Mouse (Mus musculus) midbrain, embryonic 14.5 days (tissue): ENCODE measurements around the gene Brca1. TPM values are rescaled to one million over a fixed set of nuclear protein-coding genes. Genes with fewer than 3 reads are reported as not detected.
A peak's percentile ranks its signal among the peaks of the same experiment; 100 is the strongest.
"Not testable (repeated sequence)": the region's sequence is repeated elsewhere in the genome, so short reads cannot be mapped to it uniquely, and the experiment has no call there.

Experiments
- ATAC-seq: fragments of 200-750 bp; cut with Nextera tagmentation; 2 replicates; pipeline ENCODE4 v1.8.0; 2017; ENCODE audit warnings: moderate number of reproducible peaks, moderate library complexity; ENCODE audit not compliant: low FRiP score, low TSS enrichment
- DNase-seq: peaks from one replicate; pipeline ENCODE4 v3.0.0-alpha.2; 2015
- H3K27ac ChIP-seq: fragments of 300-500 bp; sonication (generic); replicated peaks from 2 replicates; pipeline ENCODE4 v1.5.1; 2014; ENCODE audit warnings: mild to moderate bottlenecking, low read depth, low read length, moderate library complexity
- H3K27me3 ChIP-seq: fragments of 300-500 bp; sonication (generic); 2 replicates; pipeline ENCODE4 v1.6.1; 2014; ENCODE audit warnings: low read length, control low read depth, mixed read lengths; ENCODE audit not compliant: control insufficient read depth, insufficient read depth
- H3K36me3 ChIP-seq: fragments of 300-500 bp; sonication (generic); 2 replicates; pipeline ENCODE4 v1.6.1; 2014; ENCODE audit warnings: low read length, control low read depth; ENCODE audit not compliant: control insufficient read depth, insufficient read depth
- H3K4me1 ChIP-seq: fragments of 300-500 bp; sonication (generic); 2 replicates; pipeline ENCODE4 v1.6.1; 2014; ENCODE audit warnings: mild to moderate bottlenecking, antibody characterized with exemption, low read length, control low read depth; ENCODE audit not compliant: control insufficient read depth, insufficient read depth
- H3K4me2 ChIP-seq: fragments of 300-500 bp; sonication (generic); 2 replicates; pipeline ENCODE4 v1.6.1; 2014; ENCODE audit warnings: mild to moderate bottlenecking, low read length, moderate library complexity
- H3K4me3 ChIP-seq: fragments of 300-500 bp; sonication (generic); replicated peaks from 2 replicates; pipeline ENCODE4 v1.5.1; 2014; ENCODE audit warnings: low read depth, low read length
- H3K9ac ChIP-seq: fragments of 300-500 bp; sonication (generic); replicated peaks from 2 replicates; pipeline ENCODE4 v1.6.1; 2014; ENCODE audit warnings: mild to moderate bottlenecking, low read length, moderate library complexity
- H3K9me3 ChIP-seq: fragments of 300-500 bp; sonication (generic); 2 replicates; pipeline ENCODE4 v1.6.1; 2016; ENCODE audit warnings: low read length, control low read depth, mixed read lengths; ENCODE audit not compliant: control insufficient read depth
- WGBS: fragments of 180-500 bp; shearing (Covaris S2); extraction: QIAGEN DNeasy Blood & Tissue Kit; methylation state at CpG from one replicate; pipeline ENCODE4 v1.1.7; 2014; 5-methylcytosine and 5-hydroxymethylcytosine counted together
- polyA plus RNA-seq: library from polyadenylated mRNA; unstranded; fragments of >200 nt; fragmentation: Nextera tagmentation; extraction: Ambion mirVana; gene quantifications from 2 replicates; pipeline ENCODE4 v1.2.1, GENCODE M21; 2014

The Brca1 gene
- polyA plus RNA-seq, 1 experiment from 2014 or later = 4.1 TPM

GRCm38 (mm10) chr11:101483804-101484203 is 68.0 kb downstream of the Brca1 start:
- Histone ChIP-seq H3K36me3 (no peaks in the 10 kb centered on the region), H3K4me2 (no peak overlapping the region), H3K4me3 (no peak overlapping the region), H3K4me1 (peaks cover 20% of the 10 kb centered on the region), H3K27ac (peak overlapping the region; percentile 77), H3K9me3 (no peaks in the 10 kb centered on the region), H3K27me3 (no peaks in the 10 kb centered on the region), H3K9ac (no peak overlapping the region)
- DNase-seq = peak; percentile 44
- no peak for ATAC-seq
- 7% methylated on average over 3 of the region's 3 CpGs for WGBS

GRCm38 (mm10) chr11:101480912-101481311 is 70.8 kb downstream of the Brca1 start:
- no peak overlapping the region for H3K4me3 ChIP-seq
- no peak overlapping the region for H3K9ac ChIP-seq
- WGBS = 74% methylated on average over 6 of the region's 6 CpGs
- 0 out of 2 replicates have a peak overlapping the region, but pooled peaks have one; percentile 13 for H3K27ac ChIP-seq
- ATAC-seq (no peak), DNase-seq (no peak)
- no peak overlapping the region for H3K4me2 ChIP-seq
- no peaks in the 10 kb centered on the region for H3K36me3 ChIP-seq
- no peaks in the 10 kb centered on the region for H3K27me3 ChIP-seq
- H3K9me3 ChIP-seq = no peaks in the 10 kb centered on the region
- peaks cover 26% of the 10 kb centered on the region for H3K4me1 ChIP-seq

- Histone ChIP-seq H3K27ac (peak overlapping the region; percentile 93), H3K27me3 (no peaks in the 10 kb centered on the region), H3K4me2 (peak overlapping the region; percentile 39), H3K36me3 (no peaks in the 10 kb centered on the region), H3K4me1 (peaks cover 23% of the 10 kb centered on the region), H3K9me3 (no peaks in the 10 kb centered on the region), H3K4me3 (0 out of 2 replicates have a peak overlapping the region, but pooled peaks have one; percentile 2), H3K9ac (peak overlapping the region; percentile 27)
- WGBS = 3% methylated on average over 18 of the region's 18 CpGs
- peak; percentile 72 for DNase-seq
- ATAC-seq = peak; percentile 32; the same call in 1 of the 2 replicates
These were observed 72.6 kb downstream of the Brca1 start for GRCm38 (mm10) chr11:101479171-101479635.

- H3K9ac ChIP-seq = no peak overlapping the region; the same call in 1 of the 2 replicates
- H3K4me3 ChIP-seq = no peak overlapping the region
- H3K4me1 ChIP-seq = peaks cover 17% of the 10 kb centered on the region
- ATAC-seq (peak; percentile 78), DNase-seq (peak; percentile 83)
- peak overlapping the region; percentile 20; the same call in 1 of the 2 replicates for H3K4me2 ChIP-seq
- no peaks in the 10 kb centered on the region for H3K27me3 ChIP-seq
- no peaks in the 10 kb centered on the region for H3K9me3 ChIP-seq
- peak overlapping the region; percentile 93 for H3K27ac ChIP-seq
- no peaks in the 10 kb centered on the region for H3K36me3 ChIP-seq
- WGBS = 7% methylated on average over 10 of the region's 10 CpGs
These were observed 74.1 kb downstream of the Brca1 start for GRCm38 (mm10) chr11:101477552-101478211.

GRCm38 (mm10) chr11:101477194-101477551 is 74.6 kb downstream of the Brca1 start:
- Histone ChIP-seq H3K9me3 (no peaks in the 10 kb centered on the region), H3K4me1 (peaks cover 17% of the 10 kb centered on the region), H3K4me3 (no peak overlapping the region), H3K4me2 (peak overlapping the region; percentile 20; the same call in 1 of the 2 replicates), H3K27me3 (no peaks in the 10 kb centered on the region), H3K9ac (no peak overlapping the region), H3K27ac (peak overlapping the region; percentile 93), H3K36me3 (no peaks in the 10 kb centered on the region)
- 5% methylated on average over 4 of the region's 4 CpGs for WGBS
- DNase-seq (peak; percentile 78), ATAC-seq (peak; percentile 63)

- H3K9me3 ChIP-seq, H3K9ac ChIP-seq, DNase-seq, H3K4me2 ChIP-seq, ATAC-seq, H3K27me3 ChIP-seq, H3K4me3 ChIP-seq, H3K27ac ChIP-seq, H3K36me3 ChIP-seq: not testable (repeated sequence)
- H3K4me1 ChIP-seq = peaks cover 17% of the 10 kb centered on the region
- 91% methylated on average over 4 of the region's 4 CpGs for WGBS
These were observed 75.4 kb downstream of the Brca1 start for GRCm38 (mm10) chr11:101476361-101476760.

DNA sequence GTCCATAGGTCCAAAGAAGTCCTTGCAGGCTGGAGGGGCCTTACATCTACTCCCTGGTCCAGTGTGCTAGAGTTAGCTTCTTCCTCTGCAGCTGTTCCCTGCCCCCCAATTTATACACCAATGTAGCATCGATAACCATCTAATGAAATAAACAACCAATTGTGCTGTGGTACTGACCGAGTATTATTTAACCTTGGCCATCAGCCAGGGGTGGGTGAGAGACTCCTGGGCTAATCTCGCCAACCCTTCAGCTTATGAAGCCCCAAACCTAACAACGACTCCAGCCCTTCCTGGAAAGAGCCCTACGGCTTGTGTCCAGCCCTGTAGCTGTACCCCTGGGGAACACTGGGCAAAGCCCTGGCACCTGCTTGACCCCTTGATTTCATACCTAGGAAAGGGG is 77.5 kb downstream of the Brca1 start:
- Histone ChIP-seq H3K4me2 (no peak overlapping the region), H3K36me3 (peaks cover 9% of the 10 kb centered on the region), H3K9me3 (no peaks in the 10 kb centered on the region), H3K27ac (no peak overlapping the region), H3K9ac (no peak overlapping the region), H3K4me1 (peaks cover 8% of the 10 kb centered on the region), H3K4me3 (no peak overlapping the region), H3K27me3 (no peaks in the 10 kb centered on the region)
- DNase-seq (no peak), ATAC-seq (no peak)
- WGBS = 64% methylated on average over 5 of the region's 5 CpGs

GRCm38 (mm10) chr11:101473686-101474085 is 78.1 kb downstream of the Brca1 start:
- WGBS = 70% methylated on average over 1 of the region's 1 CpGs
- peaks cover 12% of the 10 kb centered on the region for H3K4me1 ChIP-seq
- H3K9me3 ChIP-seq, H3K4me3 ChIP-seq, ATAC-seq, H3K9ac ChIP-seq, H3K36me3 ChIP-seq, DNase-seq, H3K27me3 ChIP-seq, H3K27ac ChIP-seq, H3K4me2 ChIP-seq: not testable (repeated sequence)

- Histone ChIP-seq H3K9ac (no peak overlapping the region), H3K4me2 (no peak overlapping the region), H3K36me3 (peaks cover 9% of the 10 kb centered on the region), H3K27me3 (no peaks in the 10 kb centered on the region), H3K4me1 (peaks cover 12% of the 10 kb centered on the region), H3K9me3 (no peaks in the 10 kb centered on the region), H3K4me3 (no peak overlapping the region), H3K27ac (no peak overlapping the region)
- no peak for ATAC-seq
- 67% methylated on average over 7 of the region's 7 CpGs for WGBS
- DNase-seq = no peak
These were observed 79.4 kb downstream of the Brca1 start for GRCm38 (mm10) chr11:101472336-101472735.
